Mouse (Mus musculus) lung, embryonic 15.5 days (tissue): Measurements from ENCODE around the gene Golgb1. TPM values are rescaled to one million over a fixed set of nuclear protein-coding genes. Genes with fewer than 3 reads are reported as not detected.

ENCODE experiments used
- ATAC-seq: fragments of 200-750 bp; cut with Nextera tagmentation; 2 replicates; pipeline ENCODE4 v1.8.0; 2017; ENCODE audit warnings: moderate number of reproducible peaks, borderline replicate concordance; ENCODE audit not compliant: low FRiP score, low TSS enrichment; ENCODE audit errors: extremely low read depth
- H3K27ac ChIP-seq: fragments of 300-500 bp; sonication (generic); 2 replicates; pipeline ENCODE4 v1.5.1; 2015; ENCODE audit warnings: moderate library complexity, mild to moderate bottlenecking, inconsistent platforms
- H3K27me3 ChIP-seq: fragments of 300-500 bp; sonication (generic); 2 replicates; pipeline ENCODE4 v1.6.1; 2015; ENCODE audit warnings: inconsistent platforms
- H3K36me3 ChIP-seq: fragments of 300-500 bp; sonication (generic); 2 replicates; pipeline ENCODE4 v1.6.1; 2015; ENCODE audit warnings: inconsistent platforms
- H3K4me1 ChIP-seq: fragments of 300-500 bp; sonication (generic); 2 replicates; pipeline ENCODE4 v1.6.1; 2015; ENCODE audit warnings: inconsistent platforms
- H3K4me2 ChIP-seq: fragments of 300-500 bp; sonication (generic); 2 replicates; pipeline ENCODE4 v1.6.1; 2015; ENCODE audit warnings: inconsistent platforms, mild to moderate bottlenecking, moderate library complexity
- H3K4me3 ChIP-seq: fragments of 300-500 bp; sonication (generic); 2 replicates; pipeline ENCODE4 v1.5.1; 2015; ENCODE audit warnings: mild to moderate bottlenecking, inconsistent platforms
- H3K9ac ChIP-seq: fragments of 300-500 bp; sonication (generic); 2 replicates; pipeline ENCODE4 v1.6.1; 2015; ENCODE audit warnings: inconsistent platforms
- H3K9me3 ChIP-seq: fragments of 300-500 bp; sonication (generic); 2 replicates; pipeline ENCODE4 v1.6.1; 2016; ENCODE audit warnings: inconsistent platforms
- WGBS: fragments of 180-500 bp; shearing (Covaris S2); methylation state at CpG from one replicate; pipeline ENCODE4 v1.1.7; 2015; 5-methylcytosine and 5-hydroxymethylcytosine counted together
- polyA plus RNA-seq: library from polyadenylated mRNA; unstranded; fragments of >200 nt; fragmentation: Nextera tagmentation; extraction: Ambion mirVana; gene quantifications from 2 replicates; pipeline ENCODE4 v1.2.1, GENCODE M21; 2015

Gene Golgb1
- polyA plus RNA-seq, 1 experiment from 2014 or later: 87.6 TPM

DNA sequence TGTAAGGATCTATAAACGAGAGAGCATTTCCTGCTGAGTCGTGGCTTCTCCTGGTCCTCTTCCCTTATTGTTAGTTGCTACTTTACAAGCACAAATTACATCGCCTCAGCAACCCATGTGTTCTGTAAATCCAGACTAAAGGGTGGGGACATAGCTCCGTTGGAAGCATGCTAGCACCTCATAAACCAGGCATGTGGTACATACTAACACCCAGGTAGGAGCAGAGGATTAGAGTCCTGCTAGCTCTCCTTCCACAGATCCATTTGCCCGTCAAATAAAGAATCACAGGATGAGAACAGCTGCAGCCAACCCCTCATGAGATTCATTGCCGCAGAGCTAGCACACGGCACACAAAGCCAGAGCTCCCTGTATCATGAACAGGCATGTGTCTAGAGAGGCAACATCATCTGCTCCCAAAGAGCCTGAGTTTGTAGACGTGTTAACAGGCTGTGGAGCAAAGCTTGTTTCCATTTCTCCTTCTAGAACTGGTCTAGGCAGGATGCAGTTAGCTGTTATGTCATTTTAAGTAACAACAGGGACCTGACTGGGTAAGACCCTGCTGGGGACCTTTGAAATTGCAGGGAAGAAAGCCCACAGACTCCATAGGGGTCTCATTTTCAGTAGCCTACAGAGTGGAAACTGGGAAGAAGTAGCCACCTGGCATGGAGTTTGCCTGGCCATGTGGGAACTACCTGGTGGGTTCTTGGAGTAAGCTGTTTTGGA lies 74.8 kb downstream of the Golgb1 start:
- Histone ChIP-seq H3K4me1 (no peaks in the 10 kb centered on the region), H3K4me2 (no peak overlapping the region), H3K27me3 (no peaks in the 10 kb centered on the region), H3K36me3 (no peaks in the 10 kb centered on the region), H3K27ac (no peak overlapping the region), H3K4me3 (no peak overlapping the region), H3K9ac (no peak overlapping the region), H3K9me3 (no peaks in the 10 kb centered on the region)
- WGBS: 57% methylated on average over 8 of the region's 8 CpGs
- no peak for ATAC-seq

DNA sequence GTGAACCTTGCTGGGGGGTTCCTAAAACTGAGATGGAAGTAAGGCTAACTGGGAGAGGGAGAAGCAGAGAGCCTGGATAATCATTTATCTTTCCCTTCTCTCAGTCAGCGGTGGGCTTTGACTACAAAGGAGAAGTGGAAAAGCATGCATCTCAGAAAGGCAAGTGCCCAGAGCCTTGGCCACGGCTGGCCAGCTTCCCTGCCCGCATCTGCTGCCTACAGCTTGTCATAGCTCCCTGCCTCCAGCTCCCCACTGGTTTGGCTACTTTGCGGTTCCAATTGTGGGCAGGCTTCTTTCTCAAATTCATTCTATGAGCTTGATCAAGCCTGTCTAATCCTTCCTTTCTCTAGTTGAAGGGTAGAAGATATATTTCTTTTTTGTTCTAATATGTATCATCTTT lies 76.1 kb downstream of the Golgb1 start:
- 58% methylated on average over 4 of the region's 4 CpGs for WGBS

DNA sequence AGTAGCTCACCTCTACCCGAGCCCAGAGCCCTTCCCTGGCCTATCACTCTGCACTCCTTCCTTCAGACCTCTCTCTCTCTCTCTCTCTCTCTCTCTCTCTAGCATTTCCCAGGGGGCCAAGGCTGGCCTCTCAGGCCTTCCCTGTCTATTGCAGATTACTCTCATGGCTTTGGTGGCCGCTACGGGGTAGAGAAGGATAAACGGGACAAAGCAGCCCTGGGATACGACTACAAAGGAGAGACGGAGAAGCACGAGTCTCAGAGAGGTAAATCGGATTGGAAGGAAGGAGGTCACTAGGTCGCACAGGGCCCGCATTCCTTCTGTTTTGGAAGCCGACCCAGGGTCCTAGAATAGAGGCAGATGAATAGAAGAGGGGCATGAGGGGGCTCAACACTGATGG lies 80.2 kb downstream of the Golgb1 start:
- Histone ChIP-seq H3K27me3 (no peaks in the 10 kb centered on the region), H3K27ac (no peak overlapping the region), H3K9me3 (no peaks in the 10 kb centered on the region), H3K9ac (no peak overlapping the region), H3K4me3 (no peak overlapping the region), H3K36me3 (no peaks in the 10 kb centered on the region), H3K4me2 (no peak overlapping the region), H3K4me1 (no peaks in the 10 kb centered on the region)
- 71% methylated on average over 11 of the region's 11 CpGs for WGBS
- ATAC-seq: no peak

More for the DNA sequence above, 76.1 kb downstream of the Golgb1 start:
- Histone ChIP-seq H3K4me2 (no peak overlapping the region), H3K27me3 (no peaks in the 10 kb centered on the region), H3K4me1 (no peaks in the 10 kb centered on the region), H3K9ac (no peak overlapping the region), H3K27ac (no peak overlapping the region), H3K4me3 (no peak overlapping the region), H3K9me3 (no peaks in the 10 kb centered on the region), H3K36me3 (no peaks in the 10 kb centered on the region)
- no peak for ATAC-seq

DNA sequence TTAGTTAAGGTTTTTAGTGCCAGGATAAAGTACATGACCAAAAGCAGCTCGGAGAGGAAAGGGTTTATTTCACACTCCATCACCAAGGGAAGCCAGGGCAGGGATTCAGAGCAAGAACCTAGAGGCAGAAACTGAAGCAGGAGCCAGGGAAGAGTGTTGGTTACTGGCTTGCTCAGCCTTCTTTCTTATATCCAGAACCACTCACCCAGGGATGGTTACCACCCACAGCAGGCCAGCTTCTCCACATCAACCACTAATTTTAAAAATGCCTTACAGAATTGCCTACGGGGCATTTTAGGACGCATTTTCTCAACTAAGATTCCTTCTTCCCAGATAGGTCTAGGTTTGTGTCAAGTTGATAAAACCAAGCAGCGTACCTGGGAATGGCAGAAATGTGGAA lies 88.5 kb downstream of the Golgb1 start:
- 81% methylated on average over 4 of the region's 4 CpGs for WGBS
- Histone ChIP-seq H3K4me3 (no peak overlapping the region), H3K4me1 (no peaks in the 10 kb centered on the region), H3K36me3 (no peaks in the 10 kb centered on the region), H3K27ac (no peak overlapping the region), H3K9ac (no peak overlapping the region), H3K27me3 (no peaks in the 10 kb centered on the region), H3K4me2 (no peak overlapping the region), H3K9me3 (no peaks in the 10 kb centered on the region)
- ATAC-seq: no peak

DNA sequence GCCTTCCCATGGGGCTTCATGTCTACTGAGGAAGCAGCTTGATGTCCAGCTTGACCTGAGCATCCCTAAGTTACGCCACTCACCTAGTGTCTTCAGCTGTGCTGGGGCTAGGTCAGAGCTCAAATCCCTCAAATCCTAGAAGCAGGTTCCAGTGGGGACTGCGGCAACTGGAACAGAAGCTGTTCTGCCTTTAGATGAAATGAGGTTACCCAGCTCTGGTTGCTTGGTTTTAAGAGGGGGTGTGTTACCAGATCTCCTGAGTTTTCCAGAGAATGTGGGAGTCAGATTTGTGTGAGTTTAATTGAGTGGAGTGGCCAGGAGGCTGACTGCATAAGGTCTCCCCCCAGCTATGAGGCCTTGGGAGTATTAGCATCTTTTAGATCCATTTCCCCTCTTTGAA lies 104.2 kb downstream of the Golgb1 start:
- no peaks in the 10 kb centered on the region for H3K4me1 ChIP-seq
- H3K27me3 ChIP-seq: no peaks in the 10 kb centered on the region
- no peak overlapping the region for H3K9ac ChIP-seq
- H3K4me3 ChIP-seq: no peak overlapping the region
- no peak for ATAC-seq
- no peak overlapping the region for H3K4me2 ChIP-seq
- WGBS: 88% methylated on average over 2 of the region's 2 CpGs
- H3K36me3 ChIP-seq: no peaks in the 10 kb centered on the region
- no peak overlapping the region for H3K27ac ChIP-seq
- H3K9me3 ChIP-seq: no peaks in the 10 kb centered on the region

Other genes with a start within 250 kb of the Golgb1 start
- 2.0 and 2.6 TPM in 2 replicates for gene Cd86, start 209.1 kb upstream of the Golgb1 start, polyA plus RNA-seq
- gene Ildr1, start 181.2 kb upstream of the Golgb1 start, polyA plus RNA-seq: 6.0 and 7.1 TPM in 2 replicates
- 41.7 and 42.8 TPM in 2 replicates for gene Slc15a2, start 90.2 kb upstream of the Golgb1 start, polyA plus RNA-seq
- gene Iqcb1, start 46.8 kb upstream of the Golgb1 start, polyA plus RNA-seq: 30.2 and 32.2 TPM in 2 replicates
- gene Eaf2, start 137 bp upstream of the Golgb1 start, polyA plus RNA-seq: 0.90 and 1.5 TPM in 2 replicates
- gene Hcls1, start 59.8 kb downstream of the Golgb1 start, polyA plus RNA-seq: 5.5 and 7.8 TPM in 2 replicates
- 0.10 and 0.25 TPM in 2 replicates for gene Fbxo40, start 115.3 kb downstream of the Golgb1 start, polyA plus RNA-seq
- 6.7 and 7.6 TPM in 2 replicates for gene Polq, start 136.6 kb downstream of the Golgb1 start, polyA plus RNA-seq